12 mouse cellular contexts compared by ENCODE assay signal in the genomic region with DNA sequence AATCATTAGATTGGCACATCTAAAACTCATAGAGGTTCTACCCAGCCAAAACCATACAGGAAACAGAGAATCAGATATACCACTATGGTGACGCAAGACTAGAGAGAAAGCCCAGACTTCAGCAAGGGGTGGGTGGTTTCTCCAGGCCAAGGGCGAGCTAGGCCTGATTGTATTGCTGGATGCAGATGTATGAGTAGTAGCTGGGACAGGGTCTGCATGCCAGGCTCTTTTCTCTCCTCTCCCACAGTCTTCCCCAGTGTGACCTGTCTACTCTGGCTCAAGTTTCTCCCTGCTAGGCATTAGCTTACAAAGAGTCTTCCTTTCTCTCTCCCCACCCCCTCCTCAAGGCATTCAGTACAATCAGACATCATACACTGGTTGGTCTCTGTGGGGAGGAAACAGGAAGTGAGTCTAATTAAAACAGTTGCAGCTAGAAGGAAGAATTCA.
DNase-seq lines count a peak whose midpoint lies in the region; ATAC-seq and TF ChIP-seq lines count a peak whose summit lies in the region.
"Had no signal": no experiment of that assay in that cellular context is flagged by ENCODE, and none has a peak within 500 bp of the region (broad histone marks: within the 10 kb centered on the region; RNA-seq: fewer than 3 reads in every experiment).

No protein-coding gene starts in this region.

- no peak overlapping the region for H3K27ac ChIP-seq in kidney, postnatal 0 days
- peak overlapping the region; percentile 83 for H3K27ac ChIP-seq in MEL (ENCODE audit: control insufficient read depth, low read depth, low read length)
- 0 out of 2 replicates have a peak overlapping the region, but pooled peaks have one; percentile 36 for H3K27ac ChIP-seq in embryonic facial prominence, embryonic 15.5 days (replicated peaks)
- H3K27ac ChIP-seq: hindbrain, embryonic 14.5 days; neural tube, embryonic 15.5 days had no signal

- WGBS in kidney, postnatal 0 days: 89% methylated on average over 2 of the region's 2 CpGs
- 46% methylated on average over 2 of the region's 2 CpGs for WGBS in embryonic facial prominence, embryonic 15.5 days

- no peak overlapping the region for H3K4me3 ChIP-seq in kidney, postnatal 0 days (replicated peaks; ENCODE audit: low read depth, low read length)
- no peak overlapping the region for H3K4me3 ChIP-seq in MEL (ENCODE audit: control insufficient read depth in 1 of 2, insufficient read depth in 1 of 2, low read depth in 2 of 2, low read length in 2 of 2)
- no peak overlapping the region for H3K4me3 ChIP-seq in embryonic facial prominence, embryonic 15.5 days (replicated peaks)
- H3K4me3 ChIP-seq: neural tube, embryonic 15.5 days had no signal

- ATAC-seq in kidney, postnatal 0 days (replicated peaks; ENCODE audit: low FRiP score, low read depth): peak; percentile 43; the same call in 1 of the 2 replicates
- peak; percentile 52; the same call in 1 of the 2 replicates for ATAC-seq in embryonic facial prominence, embryonic 15.5 days (ENCODE audit: insufficient number of reproducible peaks, low FRiP score, low TSS enrichment, low read depth)
- ATAC-seq in neutrophil, adult 5-6 weeks (ENCODE audit: extremely low read depth, insufficient number of reproducible peaks, low FRiP score, poor library complexity, severe bottlenecking): peak; percentile 63

- peak; percentile 85 to 88 for TF ChIP-seq EP300 in MEL (IDR thresholded peaks at IDR 0.05; ENCODE audit: low read depth in 1 of 2, low read length in 2 of 2)

- H3K27me3 ChIP-seq in kidney, postnatal 0 days (ENCODE audit: insufficient read depth, low read length): no peaks in the 10 kb centered on the region
- H3K27me3 ChIP-seq in MEL (ENCODE audit: control insufficient read depth in 1 of 2, insufficient read depth in 2 of 2, low read length in 2 of 2): no peaks in the 10 kb centered on the region
- no peaks in the 10 kb centered on the region for H3K27me3 ChIP-seq in embryonic facial prominence, embryonic 15.5 days
- H3K27me3 ChIP-seq: neural tube, embryonic 15.5 days had no signal

- no peaks in the 10 kb centered on the region for H3K79me2 ChIP-seq in MEL (ENCODE audit: control insufficient read depth, insufficient read depth, low read length, poor library complexity)

- H3K36me3 ChIP-seq in kidney, postnatal 0 days (ENCODE audit: insufficient read depth, low read length): no peaks in the 10 kb centered on the region
- H3K36me3 ChIP-seq in MEL (ENCODE audit: control insufficient read depth in 1 of 2, insufficient read depth in 2 of 2, low read length in 2 of 2): peaks cover 0 to 42% of the 10 kb centered on the region in 2 experiments; a peak in 2 of 4 replicates
- H3K36me3 ChIP-seq in embryonic facial prominence, embryonic 15.5 days: no peaks in the 10 kb centered on the region
- H3K36me3 ChIP-seq: neural tube, embryonic 15.5 days had no signal

- H3K9ac ChIP-seq in kidney, postnatal 0 days (ENCODE audit: low read depth, low read length): no peak overlapping the region
- H3K9ac ChIP-seq in MEL (ENCODE audit: control insufficient read depth, low read depth, low read length, poor library complexity, severe bottlenecking): no peak overlapping the region
- H3K9ac ChIP-seq in embryonic facial prominence, embryonic 15.5 days: no peak overlapping the region
- H3K9ac ChIP-seq: hindbrain, embryonic 14.5 days; neural tube, embryonic 15.5 days had no signal

- TF ChIP-seq RAD21 in MEL (IDR thresholded peaks at IDR 0.05; ENCODE audit: low read depth, low read length): no peak; the same call in 1 of the 2 replicates

- TF ChIP-seq CTCF in kidney, postnatal 0 days (IDR thresholded peaks at IDR 0.05; ENCODE audit: low read depth): no peak
- no peak for TF ChIP-seq CTCF in MEL (IDR thresholded peaks at IDR 0.05 in 2 of 3, conservative IDR thresholded peaks at IDR 0.05 in 1 of 3; ENCODE audit: control insufficient read depth in 1 of 3, insufficient read depth in 1 of 3, low read depth in 2 of 3, low read length in 3 of 3, poor library complexity in 1 of 3, severe bottlenecking in 1 of 3)

- no peaks in the 10 kb centered on the region for H3K9me3 ChIP-seq in kidney, postnatal 0 days (replicated peaks; ENCODE audit: low read length)
- H3K9me3 ChIP-seq in MEL (replicated peaks; ENCODE audit: insufficient read depth, low read length): no peaks in the 10 kb centered on the region
- H3K9me3 ChIP-seq in embryonic facial prominence, embryonic 15.5 days (replicated peaks): no peaks in the 10 kb centered on the region
- H3K9me3 ChIP-seq: neural tube, embryonic 15.5 days had no signal

- H3K4me1 ChIP-seq in kidney, postnatal 0 days (replicated peaks; ENCODE audit: insufficient read depth, low read length): no peaks in the 10 kb centered on the region
- peaks cover 26 to 42% of the 10 kb centered on the region in 2 experiments for H3K4me1 ChIP-seq in MEL (ENCODE audit: control insufficient read depth in 1 of 2, insufficient read depth in 2 of 2, low read length in 2 of 2)
- peaks cover 30% of the 10 kb centered on the region for H3K4me1 ChIP-seq in embryonic facial prominence, embryonic 15.5 days
- H3K4me1 ChIP-seq: neural tube, embryonic 15.5 days had no signal

- no peak overlapping the region for H3K4me2 ChIP-seq in kidney, postnatal 0 days (ENCODE audit: low read length)
- H3K4me2 ChIP-seq in embryonic facial prominence, embryonic 15.5 days (replicated peaks): no peak overlapping the region
- H3K4me2 ChIP-seq: hindbrain, embryonic 14.5 days; neural tube, embryonic 15.5 days had no signal

- TF ChIP-seq POLR2A in MEL (IDR thresholded peaks at IDR 0.05; ENCODE audit: control insufficient read depth in 1 of 2, insufficient read depth in 1 of 2, low read depth in 1 of 2, low read length in 2 of 2, poor library complexity in 1 of 2): no peak

- peak; percentile 52 for DNase-seq in kidney, postnatal 0 days (ENCODE audit: low spot score)
- DNase-seq in kidney, postnatal 36 days: no peak
- DNase-seq in MEL (ENCODE audit: low read depth, low spot score): peak; percentile 90
- DNase-seq in cerebellum, adult 9-10 months: no peak
- no peak for DNase-seq in layer of hippocampus, postnatal 25 days (ENCODE audit: extremely low spot score in 1 of 2, low spot score in 1 of 2)
- DNase-seq in cerebellum, postnatal 4 days (ENCODE audit: low spot score in 2 of 2): no peak
- DNase-seq: cerebellum, postnatal 36 days; layer of hippocampus, postnatal 36 days had no signal

TF ChIP-seq in MEL, 35 proteins besides CTCF, POLR2A, EP300 and RAD21 (continues in another document):
- TF ChIP-seq RCOR1 (IDR thresholded peaks at IDR 0.05; ENCODE audit: low read depth, low read length) (peak; percentile 96), ZNF384 (IDR thresholded peaks at IDR 0.05; ENCODE audit: low read depth, low read length) (no peak), MAFK (IDR thresholded peaks at IDR 0.05; ENCODE audit: borderline replicate concordance, low read depth, low read length) (no peak), CHD2 (IDR thresholded peaks at IDR 0.05; ENCODE audit: low read length) (peak; percentile 64; the same call in 1 of the 2 replicates), USF1 (IDR thresholded peaks at IDR 0.05; ENCODE audit: low read depth, low read length) (no peak), BHLHE40 (IDR thresholded peaks at IDR 0.05; ENCODE audit: borderline replicate concordance, low read depth, low read length) (peak; percentile 54), CHD1 (IDR thresholded peaks at IDR 0.05; ENCODE audit: low read depth, low read length) (no peak), HCFC1 (IDR thresholded peaks at IDR 0.05; ENCODE audit: low read depth, low read length) (no peak), MYB (IDR thresholded peaks at IDR 0.05; ENCODE audit: low read depth, low read length) (peak; percentile 39; the same call in 1 of the 2 replicates), MAZ (IDR thresholded peaks at IDR 0.05; ENCODE audit: low read depth, low read length) (peak; percentile 85), ELF1 (IDR thresholded peaks at IDR 0.05; ENCODE audit: low read depth, low read length) (peak; percentile 66; the same call in 1 of the 2 replicates), JUND (IDR thresholded peaks at IDR 0.05; ENCODE audit: low read depth, low read length) (no peak; the same call in 1 of the 2 replicates), E2F4 (IDR thresholded peaks at IDR 0.05; ENCODE audit: borderline replicate concordance, low read depth, low read length) (0 out of 2 replicates have a peak, but pooled peaks have one; percentile 5), MXI1 (IDR thresholded peaks at IDR 0.05; ENCODE audit: low read depth, low read length) (peak; percentile 56; the same call in 1 of the 2 replicates), SIN3A (IDR thresholded peaks at IDR 0.05; ENCODE audit: low read length) (peak; percentile 36; the same call in 1 of the 2 replicates), POLR2AphosphoS2 (IDR thresholded peaks at IDR 0.05; ENCODE audit: low read length) (no peak), NELFE (IDR thresholded peaks at IDR 0.05; ENCODE audit: low read depth, low read length) (peak; percentile 35; the same call in 1 of the 2 replicates), MEF2A (IDR thresholded peaks at IDR 0.05; ENCODE audit: extremely low read depth, insufficient replicate concordance, low read depth, low read length, poor library complexity, severe bottlenecking) (no peak), GABPA (IDR thresholded peaks at IDR 0.05; ENCODE audit: low read depth, low read length) (no peak), UBTF (IDR thresholded peaks at IDR 0.05; ENCODE audit: borderline replicate concordance, insufficient read depth, low read depth, low read length) (no peak), ZMIZ1 (IDR thresholded peaks at IDR 0.05; ENCODE audit: low read depth, low read length) (no peak; the same call in 1 of the 2 replicates), MAX (IDR thresholded peaks at IDR 0.05; ENCODE audit: low read length) (no peak; the same call in 1 of the 2 replicates), NRF1 (IDR thresholded peaks at IDR 0.05; ENCODE audit: insufficient read depth, low read depth, low read length, poor library complexity, severe bottlenecking) (no peak), USF2 (IDR thresholded peaks at IDR 0.05; ENCODE audit: borderline replicate concordance in 1 of 2, insufficient read depth in 1 of 2, low read depth in 1 of 2, low read length in 2 of 2) (no peak), POLR2AphosphoS5 (IDR thresholded peaks at IDR 0.05; ENCODE audit: borderline replicate concordance, low read depth, low read length) (no peak), ZKSCAN1 (IDR thresholded peaks at IDR 0.05; ENCODE audit: low read depth, low read length) (no peak), MYC (IDR thresholded peaks at IDR 0.05; ENCODE audit: low read depth, low read length) (no peak), ZC3H11A (IDR thresholded peaks at IDR 0.05; ENCODE audit: low read depth, low read length) (no peak), GATA1 (IDR thresholded peaks at IDR 0.05; ENCODE audit: low read depth, low read length) (peak; percentile 95), KAT2A (conservative IDR thresholded peaks at IDR 0.05; ENCODE audit: low read depth, low read length) (no peak), TCF12 (IDR thresholded peaks at IDR 0.05; ENCODE audit: low read depth, low read length) (peak; percentile 66; the same call in 1 of the 2 replicates)

Comparison
In these comparisons a context has a peak if more than half of its experiments do, and no peak if none do; other contexts are left out.
1. DNase-seq: peak in kidney, postnatal 0 days (single experiment) and MEL (single experiment); none in kidney, postnatal 36 days (0 of 2), cerebellum, adult 9-10 months (single experiment), layer of hippocampus, postnatal 25 days (0 of 2) and cerebellum, postnatal 4 days (0 of 2).
2. Peak in every context shown above with its lines, with median percentiles within 50 percentile points of each other: ATAC-seq.